In the genomic region with DNA sequence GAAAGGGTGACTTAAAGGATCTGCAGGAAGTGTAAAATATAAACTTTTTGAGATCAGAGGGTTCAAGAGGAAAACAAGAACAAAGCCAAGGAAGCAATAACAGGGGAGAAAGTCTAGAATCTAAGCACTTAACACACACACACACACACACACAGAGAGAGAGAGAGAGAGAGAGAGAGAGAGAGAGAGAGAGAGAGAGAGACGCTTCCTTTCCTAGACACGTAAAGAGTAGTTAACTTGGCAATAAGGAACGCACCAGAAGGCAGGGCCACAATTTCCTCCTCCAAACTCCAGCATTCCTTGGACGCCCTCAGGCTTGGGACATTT, we compare ENCODE assay signal across 8 mouse cellular contexts. TPM values are rescaled to one million over a fixed set of nuclear protein-coding genes. Genes with fewer than 3 reads are reported as not detected.
DNase-seq lines count a peak whose midpoint lies in the region; ATAC-seq and TF ChIP-seq lines count a peak whose summit lies in the region.

No protein-coding gene starts in this region.

- no peaks in the 10 kb centered on the region for H3K36me3 ChIP-seq in heart, postnatal 0 days (replicated peaks; ENCODE audit: control insufficient read depth, insufficient read depth, low read length)
- H3K36me3 ChIP-seq in G1E (replicated peaks), result no peaks in the 10 kb centered on the region
- H3K36me3 ChIP-seq in hindbrain, embryonic 13.5 days, result no peaks in the 10 kb centered on the region
- no peaks in the 10 kb centered on the region for H3K36me3 ChIP-seq in midbrain, embryonic 14.5 days (ENCODE audit: control insufficient read depth, insufficient read depth, low read length)

- TF ChIP-seq EP300 in heart, postnatal 0 days (IDR thresholded peaks at IDR 0.05; ENCODE audit: low read depth), result no peak

- peak overlapping the region; percentile 61 for H3K4me3 ChIP-seq in heart, postnatal 0 days (ENCODE audit: low read depth, low read length)
- peak overlapping the region; percentile 89 for H3K4me3 ChIP-seq in G1E (ENCODE audit: low read depth, low read length)
- H3K4me3 ChIP-seq in hindbrain, embryonic 13.5 days, result peak overlapping the region; percentile 81
- peak overlapping the region; percentile 83 for H3K4me3 ChIP-seq in midbrain, embryonic 14.5 days (replicated peaks; ENCODE audit: low read depth, low read length)

- no peak for DNase-seq in heart, postnatal 0 days (ENCODE audit: low spot score)
- no peak for DNase-seq in heart, adult 18-20 months
- no peak for DNase-seq in G1E (ENCODE audit: low spot score)
- no peak for DNase-seq in midbrain, embryonic 14.5 days
- no peak for DNase-seq in adrenal gland, adult 2 months
- DNase-seq in left cerebral cortex, postnatal 25 days (ENCODE audit: low spot score in 2 of 2), result no peak
- DNase-seq in kidney, adult 18-20 months, result no peak

- no peak for ATAC-seq in heart, postnatal 0 days (ENCODE audit: insufficient read depth, low read depth)
- no peak for ATAC-seq in G1E (ENCODE audit: extremely low read depth, insufficient number of reproducible peaks, low FRiP score, poor library complexity, severe bottlenecking)
- no peak for ATAC-seq in hindbrain, embryonic 13.5 days (ENCODE audit: low FRiP score)
- no peak for ATAC-seq in midbrain, embryonic 14.5 days (ENCODE audit: low FRiP score, low TSS enrichment)

- peaks cover 48% of the 10 kb centered on the region for H3K4me1 ChIP-seq in heart, postnatal 0 days (ENCODE audit: control insufficient read depth, insufficient read depth)
- peaks cover 33% of the 10 kb centered on the region for H3K4me1 ChIP-seq in G1E (ENCODE audit: insufficient read depth, low read depth, low read length)
- peaks cover 33% of the 10 kb centered on the region for H3K4me1 ChIP-seq in hindbrain, embryonic 13.5 days (replicated peaks)
- peaks cover 15% of the 10 kb centered on the region for H3K4me1 ChIP-seq in midbrain, embryonic 14.5 days (ENCODE audit: control insufficient read depth, insufficient read depth, low read length)

- H3K9me3 ChIP-seq in heart, postnatal 0 days (replicated peaks; ENCODE audit: control insufficient read depth, low read length), result no peaks in the 10 kb centered on the region
- no peaks in the 10 kb centered on the region for H3K9me3 ChIP-seq in G1E (replicated peaks)
- H3K9me3 ChIP-seq in hindbrain, embryonic 13.5 days, result no peaks in the 10 kb centered on the region
- H3K9me3 ChIP-seq in midbrain, embryonic 14.5 days (ENCODE audit: control insufficient read depth, low read length), result no peaks in the 10 kb centered on the region

- peak overlapping the region; percentile 68 for H3K9ac ChIP-seq in heart, postnatal 0 days (replicated peaks; ENCODE audit: low read depth, low read length)
- peak overlapping the region; percentile 82 for H3K9ac ChIP-seq in hindbrain, embryonic 13.5 days
- peak overlapping the region; percentile 57; the same call in 1 of the 2 replicates for H3K9ac ChIP-seq in midbrain, embryonic 14.5 days (replicated peaks; ENCODE audit: low read length)

- 0% methylated on average over 4 of the region's 4 CpGs for whole genome bisulfite sequencing in heart, postnatal 0 days
- WGBS in hindbrain, embryonic 13.5 days, result 0% methylated on average over 4 of the region's 4 CpGs
- 0% methylated on average over 4 of the region's 4 CpGs for WGBS in midbrain, embryonic 14.5 days

- H3K27ac ChIP-seq in heart, postnatal 0 days (ENCODE audit: low read depth), result peak overlapping the region; percentile 87
- H3K27ac ChIP-seq in hindbrain, embryonic 13.5 days, result peak overlapping the region; percentile 94
- peak overlapping the region; percentile 92 for H3K27ac ChIP-seq in midbrain, embryonic 14.5 days (replicated peaks; ENCODE audit: low read depth, low read length)

- H3K4me2 ChIP-seq in heart, postnatal 0 days (ENCODE audit: low read depth, low read length), result peak overlapping the region; percentile 64
- peak overlapping the region; percentile 89 for H3K4me2 ChIP-seq in hindbrain, embryonic 13.5 days
- peak overlapping the region; percentile 67 for H3K4me2 ChIP-seq in midbrain, embryonic 14.5 days (ENCODE audit: low read length)

- no peak for TF ChIP-seq CTCF in heart, postnatal 0 days (IDR thresholded peaks at IDR 0.05; ENCODE audit: low read depth)
- TF ChIP-seq CTCF in G1E (IDR thresholded peaks at IDR 0.05; ENCODE audit: low read depth, low read length), result no peak

- intact Hi-C loops in left cerebral cortex, postnatal 25 days (cut with DNase I), result no loop called here

- no peaks in the 10 kb centered on the region for H3K27me3 ChIP-seq in heart, postnatal 0 days (ENCODE audit: control insufficient read depth, insufficient read depth, low read length)
- H3K27me3 ChIP-seq in G1E (ENCODE audit: insufficient read depth, low read length), result no peaks in the 10 kb centered on the region
- H3K27me3 ChIP-seq in hindbrain, embryonic 13.5 days, result no peaks in the 10 kb centered on the region
- H3K27me3 ChIP-seq in midbrain, embryonic 14.5 days (ENCODE audit: control insufficient read depth, insufficient read depth, low read length), result no peaks in the 10 kb centered on the region

RNA-seq across cellular contexts. Expression of gene Arfip1, which starts 0.8 kb away (rescaled TPM):
- 10.9 and 45.6 TPM in 2 replicates for total RNA-seq in heart, postnatal 0 days (2014; rRNA removed; ENCODE audit: low replicate concordance)
- polyA plus RNA-seq in heart, postnatal 0 days (2015; fragmentation: Nextera tagmentation; extraction: Ambion mirVana), result 41.0 and 42.1 TPM in 2 replicates
- 10 to 100 TPM; 14.7 to 15.5 TPM for total RNA-seq in heart, adult 18-20 months (2021)
- total RNA-seq in G1E (2014; fragmentation: Nextera tagmentation) (47.8 and 62.5 TPM in 2 replicates), G1E (2017) (89.6 and 92.9 TPM in 2 replicates)
- polyA plus RNA-seq in G1E (2012), result 28.3 and 33.6 TPM in 2 replicates
- 27.2 and 27.5 TPM in 2 replicates for polyA plus RNA-seq in hindbrain, embryonic 13.5 days (2015; fragmentation: Nextera tagmentation; extraction: Ambion mirVana)
- 18.0 and 27.3 TPM in 2 replicates for polyA plus RNA-seq in midbrain, embryonic 14.5 days (2014; fragmentation: Nextera tagmentation; extraction: Ambion mirVana)
- total RNA-seq in adrenal gland, adult 2 months (2021), result 10 to 100 TPM; 50.7 to 52.1 TPM
- 4.3 and 6.3 TPM in 2 replicates for polyA plus RNA-seq in adrenal gland, adult 2 months (2012; rRNA removed)
- 10 to 100 TPM; 17.3 to 19.4 TPM for total RNA-seq in left cerebral cortex, postnatal 25 days (2021)

RNA-seq across cellular contexts. Expression of gene Tigd4, which starts 11.7 kb away (rescaled TPM):
- total RNA-seq in heart, postnatal 0 days (2014; rRNA removed; ENCODE audit: low replicate concordance), result 0.15 and 1.3 TPM in 2 replicates
- 0.29 and 0.34 TPM in 2 replicates for polyA plus RNA-seq in heart, postnatal 0 days (2015; fragmentation: Nextera tagmentation; extraction: Ambion mirVana)
- not detected for total RNA-seq in heart, adult 18-20 months (2021)
- total RNA-seq in G1E (2014; fragmentation: Nextera tagmentation) (0.49 TPM in 1 of 2 replicates, not detected in the other), G1E (2017) (0.05 TPM in 1 of 2 replicates, not detected in the other)
- not detected in 2 replicates for polyA plus RNA-seq in G1E (2012)
- polyA plus RNA-seq in hindbrain, embryonic 13.5 days (2015; fragmentation: Nextera tagmentation; extraction: Ambion mirVana), result 0.05 TPM in 1 of 2 replicates, not detected in the other
- not detected in 2 replicates for polyA plus RNA-seq in midbrain, embryonic 14.5 days (2014; fragmentation: Nextera tagmentation; extraction: Ambion mirVana)
- total RNA-seq in adrenal gland, adult 2 months (2021), result not detected
- not detected in 2 replicates for polyA plus RNA-seq in adrenal gland, adult 2 months (2012; rRNA removed)
- total RNA-seq in left cerebral cortex, postnatal 25 days (2021), result under 1 TPM in 1 of 2 experiments, not detected in 1; 0.11 TPM
